In the genomic region with DNA sequence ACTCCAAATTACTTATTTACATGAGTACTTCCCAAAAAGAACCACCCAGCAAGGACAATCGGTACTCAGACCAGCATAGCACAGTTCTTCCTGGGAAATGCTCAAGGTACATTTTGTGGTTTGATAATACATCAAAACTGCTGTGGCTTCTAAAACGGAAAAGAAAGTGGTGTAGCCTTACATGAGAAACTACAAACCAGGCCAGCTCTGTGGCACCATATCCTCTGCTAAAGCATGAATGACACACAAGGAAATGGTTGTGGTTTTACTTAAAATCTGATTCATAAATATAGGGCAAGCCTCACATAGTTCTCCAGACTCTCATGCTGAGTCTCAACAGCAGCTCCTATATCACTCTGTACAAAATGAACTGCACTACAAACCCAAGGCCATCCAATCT, we compare ENCODE assay signal across 14 mouse cellular contexts. TPM values are rescaled to one million over a fixed set of nuclear protein-coding genes. Genes with fewer than 3 reads are reported as not detected.
DNase-seq lines count a peak whose midpoint lies in the region; ATAC-seq and TF ChIP-seq lines count a peak whose summit lies in the region.
"Had no signal": no experiment of that assay in that cellular context is flagged by ENCODE, and none has a peak within 500 bp of the region (broad histone marks: within the 10 kb centered on the region; RNA-seq: fewer than 3 reads in every experiment).

No protein-coding gene starts in this region.

- H3K27ac ChIP-seq in gastrocnemius, adult 2 months, result no peak overlapping the region
- H3K27ac ChIP-seq: heart, embryonic 10.5 days; hindbrain, embryonic 10.5 days had no signal

- in situ Hi-C loops in Patski (cut with MboI; ENCODE audit: low pct_unique_long_range_greater_than_20kb), result no loop called here

- no peak overlapping the region for H3K4me3 ChIP-seq in gastrocnemius, adult 2 months
- H3K4me3 ChIP-seq: heart, embryonic 10.5 days; hindbrain, embryonic 10.5 days had no signal

- intact Hi-C loops in gastrocnemius, adult 2 months (cut with DNase I), result no loop called here

- CTCF ChIA-PET in Patski (lab: Charles Lee), result no interaction called here

- POLR2A ChIA-PET in Patski (lab: Charles Lee), result no interaction called here

- no peaks in the 10 kb centered on the region for H3K27me3 ChIP-seq in Patski

- peak; percentile 35 for ATAC-seq in Patski
- peak; percentile 60 for ATAC-seq in megakaryocyte, adult 5-6 weeks (ENCODE audit: poor library complexity, severe bottlenecking)
- ATAC-seq in frontal cortex, adult (ENCODE audit: low TSS enrichment), result no peak

- no peak for TF ChIP-seq CTCF in Patski (IDR thresholded peaks at IDR 0.05)
- TF ChIP-seq CTCF in gastrocnemius, adult 2 months (IDR thresholded peaks at IDR 0.05), result no peak

- DNase-seq in CD4-positive, CD25-positive, alpha-beta regulatory T cell, adult 2 months (ENCODE audit: low read depth, low spot score), result peak; percentile 74
- DNase-seq in Patski (ENCODE audit: low read depth, low spot score), result no peak
- DNase-seq in thymus, postnatal 0 days (ENCODE audit: low spot score), result peak; percentile 80
- no peak for DNase-seq in cerebellum, postnatal 14 days
- no peak for DNase-seq in gastrocnemius, adult 2 months
- DNase-seq: adrenal gland, postnatal 10 days; cerebellum, postnatal 36 days; kidney, adult 11 months; liver; midbrain, embryonic 14.5 days had no signal

RNA-seq across cellular contexts. Expression of a gene that starts 48.3 kb away (rescaled TPM):
- 14.6 TPM for polyA plus RNA-seq in Patski (2021)
- 14.5 and 16.9 TPM in 2 replicates for total RNA-seq in megakaryocyte, adult 5-6 weeks (2015)
- total RNA-seq in megakaryocyte, adult 5-6 weeks (2017), result 12.2 and 15.2 TPM in 2 replicates
- 24.6 and 33.3 TPM in 2 replicates for polyA plus RNA-seq in thymus, postnatal 0 days (2015; fragmentation: Nextera tagmentation; extraction: Ambion mirVana)
- 1 to 10 TPM; 3.2 to 3.6 TPM for total RNA-seq in gastrocnemius, adult 2 months (2021)

RNA-seq across cellular contexts. Expression of a gene that starts 58.0 kb away (rescaled TPM):
- not detected for polyA plus RNA-seq in Patski (2021)
- 0.42 TPM in 1 of 2 replicates, not detected in the other for total RNA-seq in megakaryocyte, adult 5-6 weeks (2015)
- 0.20 TPM in 1 of 2 replicates, not detected in the other for total RNA-seq in megakaryocyte, adult 5-6 weeks (2017)
- polyA plus RNA-seq in thymus, postnatal 0 days (2015; fragmentation: Nextera tagmentation; extraction: Ambion mirVana), result 0.17 TPM in 1 of 2 replicates, not detected in the other
- not detected for total RNA-seq in gastrocnemius, adult 2 months (2021)
- polyA plus RNA-seq: heart, embryonic 10.5 days; midbrain, embryonic 14.5 days had no signal

Comparison
In these comparisons a context has a peak if more than half of its experiments do, and no peak if none do; other contexts are left out.
1. DNase-seq: peak in CD4-positive, CD25-positive, alpha-beta regulatory T cell, adult 2 months (single experiment) and thymus, postnatal 0 days (single experiment); none in Patski (single experiment), cerebellum, postnatal 14 days (0 of 2) and gastrocnemius, adult 2 months (single experiment).